Mouse (Mus musculus) macrophage (primary cell): ENCODE measurements around the gene Guca2b. TPM values are rescaled to one million over a fixed set of nuclear protein-coding genes. Genes with fewer than 3 reads are reported as not detected.
A peak's percentile ranks its signal among the peaks of the same experiment; 100 is the strongest.

Experiments used
- H3K27ac ChIP-seq: fragments of 350-480 bp; formaldehyde crosslinking; 2 replicates; pipeline ENCODE4 v1.9.0; 2021
- H3K36me3 ChIP-seq: fragments of 350-480 bp; formaldehyde crosslinking; 2 replicates; pipeline ENCODE4 v1.9.0; 2021; ENCODE audit errors: inconsistent target
- H3K4me3 ChIP-seq: fragments of 350-480 bp; formaldehyde crosslinking; 2 replicates; pipeline ENCODE4 v1.9.0; 2021; ENCODE audit errors: inconsistent target
- H3K79me2 ChIP-seq: fragments of 350-480 bp; formaldehyde crosslinking; 2 replicates; pipeline ENCODE4 v1.9.0; 2021; ENCODE audit errors: inconsistent target
- WGBS: methylation state at CpG from one replicate; pipeline ENCODE4 v1.1.7; 2026; ENCODE audit warnings: inconsistent platforms; ENCODE audit not compliant: missing documents; 5-methylcytosine and 5-hydroxymethylcytosine counted together
- polyA plus RNA-seq: library from polyadenylated mRNA; stranded (reverse); fragments of 250-400 nt; gene quantifications from 3 replicates; pipeline ENCODE4 v1.2.4, GENCODE M21; 2018; ENCODE audit warnings: inconsistent platforms

Guca2b gene
- polyA plus RNA-seq, 1 experiment from 2014 or later = not detected

DNA sequence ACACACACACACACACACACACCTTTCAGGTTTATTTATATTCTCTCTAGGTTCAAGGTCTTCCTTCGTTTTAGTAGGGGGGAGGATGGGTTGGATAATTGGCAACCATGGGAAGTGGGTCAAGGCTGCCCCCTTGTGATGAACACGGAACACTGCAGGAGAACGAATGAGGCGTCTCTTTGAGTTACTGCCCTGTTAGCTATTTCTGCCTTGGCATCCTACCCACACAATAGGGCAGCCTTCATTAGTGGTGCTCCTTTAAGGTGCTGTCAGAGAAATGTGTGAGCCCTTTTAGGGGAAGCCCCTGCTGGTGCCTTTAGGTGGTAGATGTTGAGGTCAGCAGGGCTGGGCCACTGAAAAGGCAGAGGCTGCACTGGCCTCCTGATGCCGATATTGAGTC, 8.7 kb upstream of the Guca2b start:
- Histone ChIP-seq H3K27ac (no peak overlapping the region), H3K36me3 (no peaks in the 10 kb centered on the region), H3K79me2 (no peaks in the 10 kb centered on the region), H3K4me3 (no peak overlapping the region)
- WGBS = 34% methylated on average over 5 of the region's 5 CpGs

DNA sequence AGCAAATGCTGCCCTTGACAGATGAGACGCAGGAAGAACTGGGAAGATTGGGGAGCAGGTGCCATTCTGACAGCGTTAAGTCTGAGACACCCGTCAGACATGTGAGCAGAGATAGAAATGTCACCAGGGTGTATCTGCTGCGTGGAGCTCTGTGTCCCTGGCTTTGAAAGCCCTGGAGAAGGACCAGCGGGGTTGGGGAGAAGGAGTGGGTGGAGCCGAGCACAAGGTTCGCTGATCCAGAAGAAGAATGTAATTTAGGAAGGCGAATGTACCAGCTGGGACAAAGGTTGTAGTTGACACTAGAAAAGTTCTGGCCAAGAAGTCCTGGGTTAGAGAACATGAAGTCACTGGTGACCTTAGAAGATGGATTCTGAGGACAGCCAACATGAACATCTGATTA, 7.4 kb upstream of the Guca2b start:
- Histone ChIP-seq H3K79me2 (no peaks in the 10 kb centered on the region), H3K27ac (no peak overlapping the region), H3K36me3 (no peaks in the 10 kb centered on the region), H3K4me3 (no peak overlapping the region)
- 88% methylated on average over 7 of the region's 8 CpGs for WGBS

DNA sequence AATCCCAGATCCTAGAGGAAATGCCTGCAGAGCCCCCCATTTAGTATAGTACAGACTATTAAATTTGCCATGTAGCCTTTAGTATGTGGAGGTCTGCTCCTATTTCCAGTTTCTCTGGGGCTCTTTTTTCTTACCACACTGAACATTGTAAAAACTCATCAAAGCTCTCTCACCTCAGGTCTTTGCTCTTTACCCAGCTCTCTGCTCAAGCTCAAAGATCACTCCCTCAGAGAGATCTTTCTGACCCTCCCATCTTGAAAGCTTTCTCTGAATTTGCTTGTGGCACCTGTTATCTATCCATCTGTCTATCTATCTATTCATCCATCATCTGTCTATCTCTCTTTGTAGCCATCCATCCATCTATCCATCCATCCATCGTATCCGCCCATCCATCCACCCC, 6.4 kb upstream of the Guca2b start:
- Histone ChIP-seq H3K79me2 (no peaks in the 10 kb centered on the region), H3K27ac (no peak overlapping the region), H3K36me3 (no peaks in the 10 kb centered on the region), H3K4me3 (no peak overlapping the region)
- 86% methylated on average over 2 of the region's 2 CpGs for WGBS

DNA sequence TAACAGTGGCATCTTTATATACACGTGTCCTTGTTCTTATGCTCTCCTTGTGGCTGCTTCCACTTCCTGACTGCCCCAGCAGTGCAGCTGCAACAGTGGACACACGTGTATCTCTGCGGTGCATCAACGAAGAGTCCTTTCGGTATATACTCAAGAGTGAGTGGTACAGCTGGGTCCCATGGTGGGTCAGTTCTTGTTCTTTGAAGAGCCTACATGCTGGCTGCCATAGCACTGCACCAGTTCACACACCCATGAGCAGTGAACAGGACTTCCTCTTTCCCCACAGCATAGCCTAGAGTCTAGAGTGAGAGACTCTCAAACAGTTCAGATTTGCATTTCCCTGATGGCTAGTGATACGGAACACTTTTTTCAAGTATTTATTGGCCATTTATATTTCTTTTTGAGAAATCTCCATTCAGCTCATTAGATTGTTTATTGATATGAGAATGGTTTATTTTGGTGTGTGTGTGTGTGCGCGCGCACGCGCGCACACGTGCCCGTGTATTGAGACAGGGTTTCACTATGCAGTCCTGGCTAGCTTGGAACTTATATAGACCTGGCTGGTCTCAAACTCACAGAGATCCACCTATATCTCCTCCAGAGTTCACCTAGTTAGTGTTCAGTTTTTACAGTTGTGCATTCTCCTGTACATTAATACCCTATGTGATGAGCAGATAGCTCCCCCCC, 4.8 kb upstream of the Guca2b start:
- no peak overlapping the region for H3K4me3 ChIP-seq

DNA sequence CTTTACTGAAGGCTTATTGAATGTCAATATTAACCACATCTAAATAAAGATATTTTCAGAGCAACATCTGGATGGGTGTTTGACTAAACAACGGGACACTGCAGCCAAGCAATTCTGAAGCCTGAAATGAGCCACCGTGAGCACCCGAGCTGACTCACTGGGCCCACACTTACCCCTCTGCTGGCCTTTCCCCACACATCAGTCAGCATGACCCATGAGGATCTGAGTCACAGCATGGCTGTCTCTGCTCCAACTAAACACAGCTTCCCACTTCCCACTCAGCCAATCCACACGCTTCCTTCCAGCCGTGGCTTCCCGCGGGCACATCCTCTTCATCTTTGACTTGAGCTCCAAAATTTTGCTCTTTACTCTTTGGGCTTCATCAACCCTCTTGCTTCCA, 4.2 kb upstream of the Guca2b start:
- H3K27ac ChIP-seq = peak overlapping the region; percentile 33
- no peaks in the 10 kb centered on the region for H3K36me3 ChIP-seq
- 52% methylated on average over 7 of the region's 7 CpGs for WGBS
- no peak overlapping the region for H3K4me3 ChIP-seq
- no peaks in the 10 kb centered on the region for H3K79me2 ChIP-seq

More for the DNA sequence above, 4.8 kb upstream of the Guca2b start:
- Histone ChIP-seq H3K27ac (peak overlapping the region; percentile 33), H3K36me3 (no peaks in the 10 kb centered on the region), H3K79me2 (no peaks in the 10 kb centered on the region)
- WGBS = 80% methylated on average over 14 of the region's 14 CpGs

DNA sequence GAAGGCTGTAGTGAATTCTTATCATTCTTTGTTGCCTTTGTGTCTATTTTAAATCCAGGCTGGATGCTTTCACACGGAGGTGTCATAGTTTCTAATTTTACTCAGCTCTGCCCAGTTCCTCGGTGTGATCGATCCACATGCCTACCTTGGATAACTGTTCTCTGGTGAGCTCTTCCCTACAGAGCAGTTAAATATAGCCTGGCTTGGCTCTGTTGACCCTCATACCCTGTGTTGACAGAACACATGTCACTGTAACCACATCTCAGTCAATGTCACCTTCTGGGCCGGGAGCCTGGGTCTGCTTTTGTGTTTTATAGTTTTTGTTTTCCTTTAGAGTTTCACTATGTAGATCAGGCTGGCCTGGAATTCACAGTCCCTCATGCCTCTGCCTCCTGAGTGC, 3.4 kb upstream of the Guca2b start:
- 94% methylated on average over 4 of the region's 4 CpGs for whole genome bisulfite sequencing
- no peak overlapping the region for H3K4me3 ChIP-seq
- H3K36me3 ChIP-seq = no peaks in the 10 kb centered on the region
- H3K27ac ChIP-seq = peak overlapping the region; percentile 33; the same call in 1 of the 2 replicates
- no peaks in the 10 kb centered on the region for H3K79me2 ChIP-seq

DNA sequence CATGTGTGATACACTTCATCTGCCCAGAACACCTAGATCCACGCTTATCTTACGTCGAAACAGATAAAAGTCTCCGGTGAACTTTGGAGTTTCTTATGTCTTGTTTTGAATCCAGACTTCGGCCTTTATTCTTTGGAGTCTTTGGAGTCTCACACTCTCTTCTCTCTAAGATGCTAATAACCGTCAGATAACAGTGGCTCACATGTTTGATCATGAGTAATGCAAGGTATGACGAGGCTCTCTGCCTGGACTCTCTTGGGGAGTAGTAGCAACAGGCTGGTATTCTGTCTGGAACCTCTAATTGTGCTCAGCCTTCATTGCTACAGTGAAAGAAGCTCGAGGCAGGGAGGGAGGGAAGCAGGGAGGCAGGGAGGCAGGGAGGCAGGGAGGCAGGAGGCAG, 1.3 kb upstream of the Guca2b start:
- Histone ChIP-seq H3K4me3 (no peak overlapping the region), H3K36me3 (no peaks in the 10 kb centered on the region), H3K79me2 (no peaks in the 10 kb centered on the region), H3K27ac (no peak overlapping the region)
- 95% methylated on average over 8 of the region's 8 CpGs for WGBS

DNA sequence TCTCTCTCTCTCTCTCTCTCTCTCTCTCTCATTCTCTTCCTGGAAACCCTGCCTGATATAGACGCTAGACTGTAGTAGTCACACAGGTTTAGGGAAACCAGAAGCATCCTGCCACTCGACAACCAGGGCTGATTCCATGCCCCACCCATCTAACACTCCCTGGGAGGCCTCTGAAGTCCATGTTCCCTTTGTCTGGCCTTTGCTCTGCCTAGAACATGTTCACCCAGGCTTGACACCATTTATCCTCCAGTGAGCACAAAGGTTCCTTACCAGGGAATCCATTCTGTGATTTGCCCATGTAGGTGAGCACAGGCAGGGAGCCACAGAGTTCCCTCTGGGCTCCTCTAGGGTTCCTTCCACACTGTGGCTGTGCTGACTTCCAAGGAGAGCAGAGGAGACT, 508 bp downstream of the Guca2b start:
- Histone ChIP-seq H3K4me3 (no peak overlapping the region), H3K27ac (no peak overlapping the region), H3K36me3 (no peaks in the 10 kb centered on the region), H3K79me2 (no peaks in the 10 kb centered on the region)
- WGBS = 55% methylated on average over 2 of the region's 2 CpGs

DNA sequence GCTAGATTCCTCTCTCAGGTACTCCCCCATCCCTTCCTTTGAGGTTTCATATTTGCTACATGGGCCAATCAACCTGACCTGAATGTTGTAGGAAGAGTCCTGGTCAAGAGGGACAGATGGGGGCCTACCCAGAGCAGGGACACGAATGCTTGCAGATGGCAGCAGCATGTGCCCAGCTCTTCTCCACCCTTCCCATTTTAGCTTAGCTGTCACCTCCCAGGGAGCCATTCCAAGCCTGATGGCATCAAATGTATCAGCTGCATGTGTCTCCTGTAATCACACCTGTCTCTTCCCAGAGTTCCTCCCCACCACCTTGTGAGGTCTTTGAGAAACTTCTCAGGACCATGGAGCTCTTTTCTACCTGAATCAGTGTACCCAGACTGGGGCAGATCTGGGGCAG, 1.7 kb downstream of the Guca2b start:
- Histone ChIP-seq H3K4me3 (no peak overlapping the region), H3K79me2 (no peaks in the 10 kb centered on the region), H3K27ac (no peak overlapping the region), H3K36me3 (no peaks in the 10 kb centered on the region)
- 88% methylated on average over 1 of the region's 1 CpGs for WGBS

DNA sequence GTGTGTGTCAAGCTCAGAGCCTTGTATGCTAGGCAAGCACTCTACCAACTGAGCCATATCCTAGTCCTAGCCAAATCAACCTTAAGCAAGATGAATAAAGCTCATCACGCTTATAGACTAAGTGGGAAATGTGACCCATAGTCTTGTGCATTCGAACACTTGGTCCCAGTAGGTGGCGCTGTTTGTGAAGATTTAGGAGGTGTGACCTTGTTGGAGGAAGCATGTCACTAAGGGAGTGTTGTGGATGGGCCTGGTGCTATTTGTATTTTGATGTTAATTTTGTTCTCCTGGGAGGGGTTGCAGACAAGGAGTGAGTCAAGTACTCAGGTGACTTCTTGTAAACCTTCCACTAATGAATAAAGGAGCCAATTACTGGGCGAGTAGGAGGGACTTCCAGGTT, 16.1 kb downstream of the Guca2b start:
- WGBS = 87% methylated on average over 4 of the region's 4 CpGs
- H3K27ac ChIP-seq = no peak overlapping the region
- H3K36me3 ChIP-seq = no peaks in the 10 kb centered on the region
- H3K79me2 ChIP-seq = no peaks in the 10 kb centered on the region
- H3K4me3 ChIP-seq = no peak overlapping the region

DNA sequence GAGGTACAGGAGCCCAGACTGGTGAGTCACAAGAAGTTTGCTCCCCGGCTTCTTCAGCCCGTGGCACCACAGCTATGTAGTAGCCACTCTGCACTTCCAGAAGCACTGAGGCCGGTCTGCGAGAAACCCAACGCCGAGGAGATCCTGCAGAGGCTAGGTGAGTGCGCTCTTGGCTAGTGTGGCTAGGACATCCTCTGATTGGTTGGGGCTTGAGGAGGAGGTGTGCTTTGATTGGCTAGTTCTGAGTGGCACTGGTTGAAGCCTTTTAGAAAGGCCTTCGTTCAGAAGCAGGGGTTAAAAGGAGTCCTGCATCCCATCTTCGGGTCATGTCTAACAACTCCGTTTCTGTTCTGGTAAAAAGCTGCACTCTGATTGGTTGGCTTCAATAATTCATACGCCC, 20.1 kb downstream of the Guca2b start:
- H3K27ac ChIP-seq = no peak overlapping the region
- WGBS = 86% methylated on average over 11 of the region's 11 CpGs
- H3K4me3 ChIP-seq = no peak overlapping the region
- H3K79me2 ChIP-seq = no peaks in the 10 kb centered on the region
- H3K36me3 ChIP-seq = no peaks in the 10 kb centered on the region

DNA sequence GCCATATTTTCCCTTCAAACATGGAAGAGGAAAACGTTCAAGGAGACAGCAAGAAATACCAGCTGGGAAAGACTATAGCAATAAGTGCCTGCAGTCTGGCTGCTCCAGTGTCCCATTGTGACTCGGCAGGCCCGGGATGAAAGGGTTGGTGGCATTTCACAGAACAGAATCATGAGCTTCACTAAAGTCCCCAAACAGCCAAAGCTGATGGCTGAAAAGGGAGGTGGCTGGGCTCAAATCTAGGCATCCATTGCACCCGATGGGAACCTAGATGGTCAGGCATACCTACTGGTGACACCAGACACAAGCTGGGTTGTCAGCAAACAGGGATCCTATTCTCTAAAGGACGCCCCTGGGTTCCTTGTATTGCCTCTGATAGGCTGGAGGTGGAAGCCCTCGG, 20.8 kb downstream of the Guca2b start:
- Histone ChIP-seq H3K36me3 (no peaks in the 10 kb centered on the region), H3K4me3 (no peak overlapping the region)
- WGBS = 95% methylated on average over 6 of the region's 6 CpGs

DNA sequence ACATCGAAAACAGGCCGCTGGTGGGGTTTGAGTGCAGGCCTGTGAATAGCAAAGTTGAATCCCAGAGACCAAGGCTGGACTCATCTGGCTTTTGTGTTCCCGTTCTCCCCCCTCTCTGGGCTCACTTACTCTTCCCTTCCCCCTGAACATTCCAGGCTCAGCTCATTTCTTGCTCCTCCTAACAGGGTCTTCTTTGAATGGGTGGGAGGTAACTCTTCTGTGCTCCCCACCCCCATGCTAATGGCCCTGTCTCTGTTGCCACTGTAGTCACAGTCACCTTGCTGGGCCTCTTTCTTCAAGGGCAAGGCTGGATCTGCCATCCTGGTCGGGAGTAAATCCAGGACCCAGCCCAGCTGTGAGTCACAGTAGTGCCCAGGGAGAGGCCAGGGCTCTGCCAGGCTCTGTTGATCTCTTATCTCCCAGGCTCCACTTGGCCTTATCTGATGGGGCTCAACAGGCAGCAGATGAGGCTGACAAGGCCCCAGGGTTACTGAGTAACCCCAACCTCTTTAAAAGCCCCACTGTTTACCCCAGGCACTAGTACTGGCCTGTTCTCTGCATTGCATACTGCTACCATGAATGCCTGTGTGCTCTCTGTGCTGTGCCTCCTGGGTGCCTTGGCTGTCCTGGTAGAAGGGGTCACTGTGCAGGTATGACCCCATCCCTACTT, 21.4 kb downstream of the Guca2b start, which contains the start of gene Guca2a:
Guca2a (plus strand) TSS at position 529 of the 670 bp plus-strand sequence.
- Histone ChIP-seq H3K36me3 (no peaks in the 10 kb centered on the region), H3K79me2 (no peaks in the 10 kb centered on the region), H3K27ac (no peak within 1 kb of the TSS), H3K4me3 (no peak within 1 kb of the TSS)
- WGBS = 70% methylated on average over 4 of the region's 4 CpGs

More for the DNA sequence above, 20.8 kb downstream of the Guca2b start:
- Histone ChIP-seq H3K79me2 (no peaks in the 10 kb centered on the region), H3K27ac (no peak overlapping the region)

DNA sequence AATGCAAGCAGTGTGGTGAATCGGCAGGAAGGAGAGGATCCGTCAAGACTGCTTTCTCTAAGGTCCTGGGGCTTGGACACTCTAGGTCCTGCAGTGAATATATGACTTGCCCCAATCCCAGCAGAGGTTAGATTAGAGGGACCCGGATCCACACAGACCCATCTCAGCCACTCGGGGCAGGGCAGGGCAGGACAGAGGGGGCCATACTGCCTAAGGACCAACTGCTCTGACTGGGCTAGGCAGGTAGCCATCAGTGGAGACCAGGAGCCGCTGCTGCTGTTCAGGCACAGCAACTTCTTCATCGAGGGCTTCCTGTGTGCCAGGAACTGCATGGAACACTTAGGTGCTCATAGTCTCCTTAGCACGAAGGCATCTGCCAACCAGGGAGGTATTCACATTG, 22.0 kb downstream of the Guca2b start:
- Histone ChIP-seq H3K79me2 (no peaks in the 10 kb centered on the region), H3K4me3 (no peak overlapping the region), H3K27ac (no peak overlapping the region), H3K36me3 (no peaks in the 10 kb centered on the region)
- WGBS = 84% methylated on average over 7 of the region's 7 CpGs

DNA sequence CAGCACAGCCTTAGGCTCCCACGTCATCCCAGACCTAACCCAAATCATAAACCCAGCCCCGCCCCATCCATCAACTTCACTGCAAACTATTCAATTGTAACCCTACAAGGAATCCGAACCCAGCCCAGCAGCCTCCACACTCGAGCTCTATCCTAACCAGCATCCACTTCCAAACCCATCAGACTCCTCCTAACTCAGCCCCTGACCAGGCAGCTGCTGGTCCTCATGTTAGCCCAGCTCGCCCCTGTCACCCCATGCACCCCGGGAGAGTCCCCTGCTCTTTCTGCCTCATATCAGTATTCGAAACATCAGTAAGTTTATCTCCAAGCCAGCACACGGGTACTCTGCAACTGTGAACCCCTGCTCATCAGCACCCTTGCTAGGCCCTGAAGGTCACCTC, 23.1 kb downstream of the Guca2b start:
- 94% methylated on average over 8 of the region's 8 CpGs for WGBS
- no peaks in the 10 kb centered on the region for H3K79me2 ChIP-seq
- no peak overlapping the region for H3K27ac ChIP-seq

More for the DNA sequence above, 23.1 kb downstream of the Guca2b start:
- Histone ChIP-seq H3K36me3 (no peaks in the 10 kb centered on the region), H3K4me3 (no peak overlapping the region)
